Mouse (Mus musculus): ENCODE data around the gene Fam189a1. TPM values are rescaled to one million over a fixed set of nuclear protein-coding genes. Genes with fewer than 3 reads are reported as not detected.
A peak's percentile ranks its signal among the peaks of the same experiment; 100 is the strongest.

The Fam189a1 gene
- polyA plus RNA-seq (2012; rRNA removed): 0.05 and 0.20 TPM in 2 replicates

DNA sequence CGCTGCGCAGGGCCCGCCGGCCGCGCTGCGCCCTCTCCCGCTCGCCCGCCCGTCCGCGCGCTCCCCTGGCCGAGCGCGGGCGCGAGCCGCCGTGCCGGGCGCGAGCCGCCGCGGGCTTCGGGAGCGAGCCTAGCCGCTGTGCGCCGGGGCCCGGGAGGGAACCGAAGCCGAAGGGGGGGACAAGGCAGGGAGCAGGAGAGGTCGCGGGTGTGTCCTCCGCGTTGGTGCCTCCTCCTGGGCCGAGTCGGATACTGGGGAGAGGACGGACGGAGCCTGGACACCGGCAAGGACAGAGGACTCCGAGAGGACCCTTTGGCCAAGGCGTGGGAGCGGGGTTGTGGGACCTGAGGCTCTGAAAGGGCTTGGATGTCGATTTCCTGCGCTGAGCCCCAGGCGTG, at the start of gene Fam189a1:
Fam189a1 (minus strand) TSS at position 57 of the 398 bp plus-strand sequence.
- H3K27ac ChIP-seq (ENCODE audit: insufficient read depth, low read depth, low read length): no peak within 1 kb of the TSS
- H3K4me1 ChIP-seq (ENCODE audit: control insufficient read depth, insufficient read depth, low read length): no peaks in the 10 kb centered on the region
- DNase-seq: no peak
- peaks cover 3% of the 10 kb centered on the region; the same call in 1 of the 2 replicates for H3K27me3 ChIP-seq (replicated peaks; ENCODE audit: control insufficient read depth, insufficient read depth, low read length)
- H3K36me3 ChIP-seq (ENCODE audit: control insufficient read depth, insufficient read depth, low read length): no peaks in the 10 kb centered on the region
- WGBS: 7% methylated on average over 50 of the region's 50 CpGs
- peak within 1 kb of the TSS; percentile 26 for H3K4me3 ChIP-seq (ENCODE audit: insufficient read depth, low read depth, low read length)
- TF ChIP-seq POLR2A (IDR thresholded peaks at IDR 0.05; ENCODE audit: low read depth, low read length) (no peak), CTCF (conservative IDR thresholded peaks at IDR 0.05; ENCODE audit: insufficient read depth, insufficient read length, low read depth, low read length) (no peak)

DNA sequence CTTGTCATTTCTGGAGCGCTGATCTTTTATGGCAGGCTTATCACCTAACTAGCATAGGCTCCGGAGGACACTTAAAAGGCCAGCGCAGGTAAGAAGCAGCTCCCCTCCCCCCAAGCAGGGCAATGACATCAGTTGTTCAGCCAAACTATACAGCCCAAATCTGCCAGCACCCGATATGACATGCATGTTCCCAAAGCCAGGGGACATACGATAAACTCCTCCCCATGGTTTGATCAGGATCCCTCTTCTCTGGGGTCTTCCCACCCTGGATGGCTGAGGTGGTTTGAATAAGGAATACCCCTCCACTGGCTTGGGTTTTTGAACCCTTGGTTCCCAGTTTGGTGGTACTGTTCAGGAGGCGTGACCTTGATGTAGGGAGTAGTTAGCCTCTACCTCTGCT, 49.7 kb upstream of the Fam189a1 start:
- Histone ChIP-seq H3K36me3 (ENCODE audit: control insufficient read depth, insufficient read depth, low read length) (no peaks in the 10 kb centered on the region), H3K27me3 (replicated peaks; ENCODE audit: control insufficient read depth, insufficient read depth, low read length) (no peaks in the 10 kb centered on the region), H3K27ac (ENCODE audit: insufficient read depth, low read depth, low read length) (no peak overlapping the region), H3K4me1 (ENCODE audit: control insufficient read depth, insufficient read depth, low read length) (no peaks in the 10 kb centered on the region), H3K4me3 (ENCODE audit: insufficient read depth, low read depth, low read length) (no peak overlapping the region)
- WGBS: 89% methylated on average over 6 of the region's 6 CpGs
- DNase-seq: no peak
- no peak for TF ChIP-seq CTCF (conservative IDR thresholded peaks at IDR 0.05; ENCODE audit: insufficient read depth, insufficient read length, low read depth, low read length)
- TF ChIP-seq POLR2A (IDR thresholded peaks at IDR 0.05; ENCODE audit: low read depth, low read length): no peak

DNA sequence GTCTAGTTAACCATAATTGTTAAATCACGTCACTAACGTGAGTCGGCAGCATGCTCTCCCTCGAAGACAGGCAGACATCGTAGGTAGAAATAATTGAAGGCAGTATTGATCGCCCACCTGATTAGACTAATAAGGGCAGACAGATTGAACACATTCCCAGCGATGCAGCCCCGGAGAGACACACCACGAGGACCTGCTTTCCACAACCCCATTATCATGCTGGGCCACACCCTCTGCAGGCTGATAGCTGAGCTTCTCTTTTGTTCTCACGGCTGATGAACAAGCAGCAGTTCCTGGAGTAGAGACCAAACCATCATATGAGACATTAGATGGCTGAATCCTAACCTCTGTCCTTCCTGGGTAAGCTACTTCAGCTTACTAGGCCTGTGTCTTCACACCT, 46.3 kb upstream of the Fam189a1 start:
- Histone ChIP-seq H3K36me3 (ENCODE audit: control insufficient read depth, insufficient read depth, low read length) (no peaks in the 10 kb centered on the region), H3K4me3 (ENCODE audit: insufficient read depth, low read depth, low read length) (no peak overlapping the region), H3K4me1 (ENCODE audit: control insufficient read depth, insufficient read depth, low read length) (no peaks in the 10 kb centered on the region), H3K27me3 (replicated peaks; ENCODE audit: control insufficient read depth, insufficient read depth, low read length) (no peaks in the 10 kb centered on the region), H3K27ac (ENCODE audit: insufficient read depth, low read depth, low read length) (no peak overlapping the region)
- DNase-seq: no peak
- TF ChIP-seq CTCF (conservative IDR thresholded peaks at IDR 0.05; ENCODE audit: insufficient read depth, insufficient read length, low read depth, low read length) (no peak), POLR2A (IDR thresholded peaks at IDR 0.05; ENCODE audit: low read depth, low read length) (no peak)
- 92% methylated on average over 10 of the region's 10 CpGs for WGBS

DNA sequence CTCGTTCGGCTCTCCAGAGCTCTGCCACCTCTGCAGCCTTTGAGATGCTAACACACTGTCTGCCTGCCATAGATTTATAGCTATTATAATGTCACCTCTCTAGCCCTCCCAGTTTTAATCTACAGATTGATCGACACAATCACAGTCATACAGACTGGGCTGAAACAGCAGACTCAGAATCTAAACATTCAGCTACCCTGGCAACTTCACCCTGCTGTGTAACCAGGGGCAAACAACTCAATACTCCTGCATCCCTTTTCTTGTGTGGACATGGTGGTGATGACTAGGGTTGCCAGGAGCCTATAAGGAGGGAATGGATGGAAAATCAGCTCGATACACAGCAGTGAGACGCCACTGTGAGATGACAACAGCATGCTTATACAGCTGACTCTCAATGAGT, 24.3 kb upstream of the Fam189a1 start:
- no peak for DNase-seq
- Histone ChIP-seq H3K27me3 (replicated peaks; ENCODE audit: control insufficient read depth, insufficient read depth, low read length) (no peaks in the 10 kb centered on the region), H3K36me3 (ENCODE audit: control insufficient read depth, insufficient read depth, low read length) (no peaks in the 10 kb centered on the region), H3K4me1 (ENCODE audit: control insufficient read depth, insufficient read depth, low read length) (no peaks in the 10 kb centered on the region), H3K27ac (ENCODE audit: insufficient read depth, low read depth, low read length) (no peak overlapping the region), H3K4me3 (ENCODE audit: insufficient read depth, low read depth, low read length) (no peak overlapping the region)
- TF ChIP-seq POLR2A (IDR thresholded peaks at IDR 0.05; ENCODE audit: low read depth, low read length) (no peak), CTCF (conservative IDR thresholded peaks at IDR 0.05; ENCODE audit: insufficient read depth, insufficient read length, low read depth, low read length) (no peak)
- 68% methylated on average over 5 of the region's 5 CpGs for WGBS

DNA sequence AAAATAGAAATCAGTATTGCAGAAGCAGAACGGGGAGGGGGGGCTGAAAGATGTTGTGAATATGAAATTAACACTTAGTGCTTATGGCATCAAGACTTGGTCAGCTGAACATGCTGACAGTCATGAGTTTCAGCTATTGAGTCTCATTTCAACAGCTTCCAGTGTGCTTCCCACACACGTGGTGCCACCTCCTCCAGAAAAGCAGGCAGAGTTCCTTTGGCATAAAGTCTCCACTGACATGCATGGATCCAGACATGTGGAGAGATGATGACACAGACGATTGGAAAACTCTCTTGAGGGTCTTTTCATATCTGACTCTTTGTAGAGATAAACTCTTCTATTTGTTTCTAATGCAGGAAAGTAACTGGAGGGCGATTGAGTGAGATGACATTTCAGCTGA, 14.4 kb upstream of the Fam189a1 start:
- Histone ChIP-seq H3K4me1 (ENCODE audit: control insufficient read depth, insufficient read depth, low read length) (no peaks in the 10 kb centered on the region), H3K27me3 (replicated peaks; ENCODE audit: control insufficient read depth, insufficient read depth, low read length) (no peaks in the 10 kb centered on the region), H3K36me3 (ENCODE audit: control insufficient read depth, insufficient read depth, low read length) (no peaks in the 10 kb centered on the region), H3K4me3 (ENCODE audit: insufficient read depth, low read depth, low read length) (no peak overlapping the region), H3K27ac (ENCODE audit: insufficient read depth, low read depth, low read length) (no peak overlapping the region)
- no peak for DNase-seq
- WGBS: 81% methylated on average over 4 of the region's 4 CpGs
- no peak for TF ChIP-seq POLR2A (IDR thresholded peaks at IDR 0.05; ENCODE audit: low read depth, low read length)

DNA sequence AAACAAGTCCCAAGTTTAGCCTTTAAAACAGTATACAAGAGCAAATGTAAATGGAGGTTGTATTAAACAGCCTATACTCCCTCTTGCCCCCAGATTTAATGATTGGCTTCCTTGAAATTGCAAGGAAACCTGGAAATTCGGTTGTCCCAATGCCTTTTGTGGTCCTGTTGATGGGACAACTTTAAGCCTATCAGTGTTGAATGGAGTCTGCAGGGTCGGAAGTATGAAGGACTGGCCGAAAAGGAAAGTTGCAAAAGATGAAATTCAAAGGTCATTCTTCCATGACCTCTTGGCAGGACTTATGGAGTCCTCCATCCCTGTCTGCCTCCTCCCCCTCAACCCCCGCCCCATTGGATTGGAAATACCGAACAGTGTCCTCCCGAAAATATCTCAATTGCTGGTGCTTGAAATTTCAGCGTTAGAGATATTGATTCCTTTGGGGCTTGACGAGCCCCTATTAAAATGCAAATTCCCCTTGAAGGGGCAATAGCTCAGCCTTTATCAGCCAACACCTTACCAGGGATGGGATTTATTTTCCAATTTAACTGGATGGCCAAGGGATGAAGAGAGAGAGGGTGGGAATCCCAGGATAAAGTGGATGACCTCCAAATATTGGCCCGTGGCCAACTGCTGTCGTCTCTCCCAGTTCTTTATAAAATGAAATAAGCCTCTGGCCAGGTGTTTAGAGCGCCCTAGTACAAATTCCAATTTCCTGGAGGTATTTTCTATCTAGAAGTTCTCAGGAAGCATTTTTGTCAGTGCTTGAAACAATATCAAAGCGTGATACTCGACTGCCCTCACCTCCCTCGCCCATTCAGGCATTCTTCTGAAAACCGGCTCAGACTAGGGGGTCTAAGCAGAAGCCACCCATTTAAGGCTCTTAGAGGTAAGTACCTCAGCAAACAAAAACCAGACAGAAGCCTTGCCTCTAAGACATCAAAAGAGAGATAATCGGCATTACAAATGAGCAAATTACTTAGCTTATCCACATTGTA, 958 bp upstream of the Fam189a1 start:
- Histone ChIP-seq H3K4me3 (ENCODE audit: insufficient read depth, low read depth, low read length) (no peak overlapping the region), H3K4me1 (ENCODE audit: control insufficient read depth, insufficient read depth, low read length) (no peaks in the 10 kb centered on the region), H3K27ac (ENCODE audit: insufficient read depth, low read depth, low read length) (no peak overlapping the region), H3K27me3 (replicated peaks; ENCODE audit: control insufficient read depth, insufficient read depth, low read length) (peaks cover 3% of the 10 kb centered on the region; the same call in 1 of the 2 replicates), H3K36me3 (ENCODE audit: control insufficient read depth, insufficient read depth, low read length) (no peaks in the 10 kb centered on the region)
- WGBS: 13% methylated on average over 16 of the region's 16 CpGs
- TF ChIP-seq POLR2A (IDR thresholded peaks at IDR 0.05; ENCODE audit: low read depth, low read length) (no peak), CTCF (conservative IDR thresholded peaks at IDR 0.05; ENCODE audit: insufficient read depth, insufficient read length, low read depth, low read length) (no peak)
- no peak for DNase-seq

Data from kidney, adult 2 months (tissue).